Mouse (Mus musculus) megakaryocyte-erythroid progenitor cell, adult 5-6 weeks (primary cell): ENCODE measurements around the gene Wdr44. TPM values are rescaled to one million over a fixed set of nuclear protein-coding genes. Genes with fewer than 3 reads are reported as not detected.
"Not testable (repeated sequence)": the region's sequence is repeated elsewhere in the genome, so short reads cannot be mapped to it uniquely, and the experiment has no call there.

Experiments used
- ATAC-seq: replicated peaks from 2 replicates; pipeline ENCODE4 v1.8.0; 2016; ENCODE audit warnings: mild to moderate bottlenecking, inconsistent platforms; ENCODE audit not compliant: severe bottlenecking, poor library complexity, low FRiP score, low TSS enrichment
- total RNA-seq, 2 experiments: library from RNA; stranded (forward) in 1 of 2; stranded (reverse) in 1 of 2; fragments of 200-1000, 215-1000 nt in 1 of 2; fragments of >200 nt in 1 of 2; fragmentation: Nextera tagmentation in 1 of 2; gene quantifications; 2 replicates each; pipeline ENCODE4 v1.2.3; 2014 to 2017

Wdr44 gene
- total RNA-seq (2014; fragmentation: Nextera tagmentation) (14.2 and 19.0 TPM in 2 replicates), total RNA-seq (2017) (12.1 and 14.8 TPM in 2 replicates)

DNA sequence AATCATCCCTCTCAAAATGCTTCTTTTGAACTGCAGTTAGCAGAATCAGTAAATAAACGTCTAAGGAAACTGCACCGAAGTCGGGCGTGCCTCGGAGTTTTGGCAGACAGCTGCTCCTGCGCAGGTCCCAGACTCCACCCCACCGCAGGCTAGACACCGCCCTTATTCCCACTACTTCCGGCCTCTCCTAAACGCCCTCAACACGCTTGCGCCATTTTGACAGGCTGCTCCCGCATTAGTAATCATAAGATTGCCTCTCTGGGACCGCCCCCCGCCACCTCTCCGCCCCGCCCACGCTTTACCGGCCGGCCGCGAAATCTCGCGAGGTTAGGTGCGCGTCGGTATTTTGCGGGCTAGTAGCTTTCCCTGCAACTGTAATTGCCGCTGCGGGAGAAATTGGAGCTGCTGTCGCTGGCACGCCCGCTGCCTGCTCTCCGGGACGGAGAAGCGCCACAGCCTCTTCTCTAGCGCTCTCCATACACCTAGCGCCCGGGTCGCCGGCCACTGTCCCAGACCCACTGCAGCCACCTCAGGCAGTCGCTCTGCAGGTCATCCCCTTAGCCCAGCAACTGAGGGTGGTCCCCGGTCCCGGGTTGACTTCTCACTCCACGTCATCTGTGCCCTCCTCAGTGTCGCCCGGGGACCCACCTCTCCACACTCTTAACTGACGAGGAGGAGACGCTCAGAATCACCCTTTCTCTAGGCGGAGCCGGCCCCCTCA, at the start of gene Wdr44:
Wdr44 (plus strand) TSS at position 330 of the 721 bp plus-strand sequence.
- peak; percentile 98 for ATAC-seq

DNA sequence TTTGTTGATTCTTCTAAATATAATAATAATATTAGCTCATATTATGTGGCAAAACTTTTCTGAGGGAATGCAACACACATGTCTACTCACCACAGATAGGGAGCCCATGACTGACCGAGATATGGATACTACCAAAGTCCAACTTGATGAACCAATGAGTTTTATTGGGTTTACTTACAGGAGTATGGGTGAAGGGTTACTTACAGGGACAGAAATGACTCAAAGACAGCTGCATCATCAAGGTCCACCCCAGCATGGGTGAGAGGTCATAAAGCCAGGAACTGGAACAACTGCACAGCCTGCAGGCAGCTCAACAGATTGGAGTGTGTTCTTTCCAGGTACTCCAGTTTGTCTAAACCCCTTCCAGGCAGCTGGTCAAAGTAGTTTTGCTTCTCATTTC, 44.5 kb upstream of the Wdr44 start:
- ATAC-seq, result no peak

DNA sequence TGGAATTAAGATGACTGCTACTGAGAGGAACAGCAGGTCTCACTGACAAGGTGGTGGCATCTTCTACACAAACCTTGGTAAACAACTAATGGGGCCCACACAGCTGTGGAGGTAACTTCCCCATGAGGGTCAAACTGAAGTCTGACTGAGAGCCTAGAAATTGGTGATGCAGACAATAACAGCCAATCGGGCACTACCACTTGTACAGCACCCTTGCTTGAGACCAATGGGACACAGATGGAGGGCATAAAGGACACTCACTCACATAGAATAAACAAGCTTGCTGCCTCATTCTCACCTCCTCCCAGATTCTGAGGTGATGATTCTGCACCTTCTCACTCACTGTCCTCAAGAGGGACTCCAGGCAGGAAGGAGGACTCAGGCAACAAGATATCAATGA, 30.6 kb upstream of the Wdr44 start:
- no peak for ATAC-seq

DNA sequence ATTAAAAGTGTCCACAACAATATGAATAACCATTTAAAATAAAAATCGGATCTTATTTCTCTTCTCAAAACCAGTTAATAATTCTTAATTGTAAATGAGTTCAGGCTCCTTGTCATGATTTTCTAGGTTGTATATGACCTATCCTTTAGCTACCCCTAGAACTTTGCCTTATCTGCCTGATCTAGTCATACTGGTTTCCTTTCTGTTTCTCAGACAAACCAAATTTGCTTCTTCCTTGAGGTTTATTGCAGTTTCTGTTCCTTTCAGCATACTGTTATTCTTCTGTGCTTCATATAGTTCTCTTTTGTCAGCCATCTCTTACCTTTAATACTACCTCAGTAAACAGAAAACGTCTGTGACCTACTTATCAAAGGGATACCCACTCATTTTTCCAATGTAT, 19.7 kb upstream of the Wdr44 start:
- no peak for ATAC-seq

DNA sequence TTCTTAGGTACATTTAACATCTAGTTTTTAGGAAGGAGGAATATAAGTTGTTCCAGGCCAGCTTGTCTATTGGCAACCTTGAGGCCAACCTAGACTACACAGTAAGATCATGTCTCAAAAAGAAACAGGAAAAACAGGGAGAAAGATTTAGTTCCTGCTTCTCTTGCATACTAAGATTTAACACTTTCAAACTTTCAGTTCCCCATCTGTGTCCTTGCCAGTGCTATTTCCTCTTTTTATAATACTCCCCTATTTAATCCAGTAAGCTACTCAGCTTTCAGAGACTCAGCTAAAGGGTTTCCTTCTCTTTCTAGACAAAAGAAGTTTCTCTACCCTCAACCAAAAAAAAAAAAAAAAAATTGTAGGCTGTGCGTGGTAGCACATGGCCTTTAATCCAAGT, 17.4 kb upstream of the Wdr44 start:
- no peak for ATAC-seq

DNA sequence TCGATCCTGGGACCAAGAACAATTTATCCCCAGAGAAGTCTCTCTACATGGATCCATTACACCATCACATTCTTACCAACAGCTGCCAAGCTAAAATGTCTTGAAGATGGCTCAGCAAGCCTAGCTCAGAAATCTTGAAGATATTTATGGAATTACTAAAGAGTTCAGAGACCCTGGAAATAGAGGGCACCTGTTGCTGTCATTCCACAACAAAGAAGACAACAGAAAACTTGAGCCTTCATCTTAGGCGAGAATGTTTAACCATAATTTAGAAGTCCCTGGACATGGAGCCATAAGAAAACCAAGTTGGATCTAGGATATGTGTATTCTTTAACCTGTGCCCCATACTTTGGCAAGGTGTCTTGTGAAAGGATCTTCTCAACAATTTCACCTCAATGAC, 16.3 kb upstream of the Wdr44 start:
- ATAC-seq, result no peak

DNA sequence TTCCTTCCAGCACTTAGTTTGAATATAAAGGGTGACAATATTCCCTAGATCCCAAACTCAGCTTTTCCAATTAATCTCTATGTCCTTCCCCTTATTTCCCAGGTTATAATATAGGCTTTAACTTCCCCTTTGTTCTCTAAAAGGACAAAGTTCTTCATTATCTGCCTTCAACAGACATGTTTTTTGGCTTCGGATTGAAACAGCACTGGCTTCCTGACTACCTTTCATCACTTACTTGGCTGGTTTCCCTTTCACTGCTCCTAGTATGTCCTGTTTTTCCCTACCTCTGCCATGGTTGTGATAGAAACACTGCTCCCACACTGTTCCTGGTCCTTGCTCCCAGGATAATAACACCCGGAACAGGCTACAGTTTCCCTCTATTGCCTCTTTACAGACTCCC, 15.3 kb upstream of the Wdr44 start:
- ATAC-seq, result no peak

DNA sequence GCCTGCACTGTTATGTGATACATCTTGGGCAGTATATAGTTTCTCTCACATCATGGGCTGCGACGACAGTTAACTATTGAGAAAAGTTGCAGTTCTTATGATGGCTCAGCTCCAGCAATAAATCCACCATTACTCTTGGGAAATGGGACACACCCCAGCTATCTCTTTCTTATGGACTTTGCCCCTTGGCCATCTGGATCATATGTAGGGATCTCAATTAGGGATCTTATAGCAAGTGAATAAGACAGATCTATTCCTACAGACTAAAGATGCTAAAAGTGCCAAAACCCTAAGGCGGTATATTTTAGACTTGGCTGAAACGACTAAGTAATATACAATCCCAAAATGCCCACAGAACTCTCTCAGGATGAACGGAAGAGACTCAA, 522 bp upstream of the Wdr44 start:
- ATAC-seq, result no peak

DNA sequence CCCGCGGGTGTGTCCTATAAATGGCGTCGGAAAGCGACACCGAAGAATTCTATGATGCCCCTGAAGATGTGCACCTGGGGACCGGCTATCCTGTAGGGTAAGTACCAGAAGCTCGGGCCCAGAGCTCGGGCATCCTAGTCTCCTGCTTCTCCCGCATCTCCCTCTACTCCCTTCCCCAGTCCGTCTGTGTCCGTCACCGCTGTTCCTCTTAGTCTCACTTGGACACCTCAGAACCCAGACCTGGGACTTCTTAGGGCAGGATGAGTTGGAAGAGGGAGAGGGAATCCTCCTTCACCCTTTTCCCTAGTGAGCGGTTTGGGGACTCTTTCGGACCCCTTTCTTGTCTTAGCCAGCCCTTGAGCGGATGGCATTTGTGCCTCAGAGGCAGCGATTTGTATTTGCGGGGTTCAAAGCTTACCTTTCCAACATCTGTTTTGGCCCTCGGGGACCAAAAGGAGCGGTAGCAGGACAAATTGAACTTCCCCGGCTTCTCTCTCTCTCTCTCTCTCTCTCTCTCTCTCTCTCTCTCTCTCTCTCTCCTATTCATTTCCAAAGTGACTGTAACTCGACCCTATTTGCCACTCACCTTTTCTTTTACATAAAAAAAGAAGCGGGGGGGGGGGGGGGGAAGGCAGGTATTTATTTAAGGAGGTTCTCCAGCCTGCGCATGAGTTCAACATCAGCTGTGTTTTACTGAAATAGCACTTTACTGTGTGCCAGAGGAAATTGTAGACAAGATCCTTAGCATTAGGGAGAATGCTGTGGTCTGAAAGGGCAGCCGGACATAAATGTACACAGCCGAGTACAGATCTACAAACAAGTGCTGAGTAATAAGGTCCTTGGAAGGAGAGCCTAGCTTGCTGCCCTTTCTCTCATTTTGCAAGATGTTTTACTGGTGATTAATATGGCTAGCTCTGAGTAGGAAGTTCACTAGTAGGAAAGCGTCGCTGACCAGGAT, 871 bp downstream of the Wdr44 start:
- ATAC-seq, result no peak

DNA sequence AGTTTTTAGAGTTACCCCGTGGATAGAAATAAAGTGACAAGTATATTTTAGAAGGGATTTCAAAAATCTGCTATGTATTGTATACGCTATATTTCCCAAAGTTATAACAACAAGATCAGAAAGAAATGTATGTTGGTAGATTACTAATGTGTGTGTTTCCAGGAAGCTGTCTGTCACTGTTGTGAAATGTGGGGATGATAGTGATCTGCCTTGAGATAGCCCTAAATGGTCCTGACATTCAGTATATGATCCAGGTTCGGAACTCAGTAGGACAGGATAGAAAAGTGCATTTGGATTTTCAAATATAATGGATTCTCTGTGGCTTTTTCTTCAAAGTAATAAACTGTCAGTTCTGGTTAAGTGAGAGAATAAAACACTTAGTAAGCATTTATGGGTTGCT, 1.7 kb downstream of the Wdr44 start:
- ATAC-seq, result no peak

DNA sequence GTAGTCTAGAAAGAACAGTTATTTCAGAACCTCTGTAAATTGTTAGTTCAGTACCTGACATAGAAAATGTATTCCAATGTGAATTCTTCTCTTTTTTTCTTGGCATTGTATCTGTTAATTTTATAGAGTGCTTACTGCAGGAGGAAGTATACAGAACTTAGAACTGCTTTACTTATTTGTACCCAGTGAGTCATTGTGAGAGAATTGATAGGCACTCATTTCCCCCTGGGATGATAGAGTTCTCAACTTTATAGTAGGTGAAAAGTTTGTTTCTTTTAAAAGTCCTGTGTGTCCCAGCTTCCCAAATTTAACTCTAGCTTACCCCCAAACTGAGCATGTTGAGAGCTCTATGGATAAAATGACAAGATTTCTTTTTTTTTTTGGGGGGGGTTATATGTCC, 2.3 kb downstream of the Wdr44 start:
- ATAC-seq, result no peak

DNA sequence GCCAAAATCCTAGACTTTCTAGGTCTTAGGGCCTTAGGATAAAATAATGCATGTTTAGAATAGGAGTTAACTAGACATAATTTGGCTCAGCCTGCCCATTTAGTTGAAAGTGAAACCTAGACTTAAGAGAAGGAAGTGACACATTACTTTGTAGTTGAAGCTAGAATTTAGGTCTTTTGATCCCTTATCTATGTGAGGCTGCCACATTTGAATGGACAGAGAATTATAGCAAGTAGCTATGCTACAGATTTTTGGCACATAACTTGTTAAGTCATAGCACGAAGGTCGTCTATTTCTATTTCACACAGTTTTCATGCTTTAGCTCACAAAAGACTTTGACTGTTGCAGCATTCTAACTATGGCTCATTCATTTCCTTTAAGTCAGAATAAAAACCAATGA, 4.5 kb downstream of the Wdr44 start:
- no peak for ATAC-seq

DNA sequence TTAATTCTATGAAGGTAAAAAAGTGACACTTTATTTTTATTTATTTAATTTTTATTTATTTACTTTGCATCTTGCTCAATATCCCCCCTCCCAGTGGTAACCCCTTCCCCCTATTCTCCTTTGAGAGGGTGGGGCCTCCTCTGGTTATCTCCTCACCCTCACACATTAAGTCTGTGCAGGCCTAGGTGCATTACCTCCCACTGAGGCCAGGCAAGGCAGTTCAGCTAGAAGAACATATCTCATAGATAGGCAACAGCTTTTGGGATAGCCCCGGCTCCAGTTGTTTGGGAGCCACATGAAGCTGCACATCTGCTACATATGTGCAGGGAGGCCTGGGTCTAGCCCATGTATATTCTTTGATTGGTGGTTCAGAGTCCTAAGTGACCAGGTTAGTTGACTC, 6.2 kb downstream of the Wdr44 start:
- no peak for ATAC-seq

DNA sequence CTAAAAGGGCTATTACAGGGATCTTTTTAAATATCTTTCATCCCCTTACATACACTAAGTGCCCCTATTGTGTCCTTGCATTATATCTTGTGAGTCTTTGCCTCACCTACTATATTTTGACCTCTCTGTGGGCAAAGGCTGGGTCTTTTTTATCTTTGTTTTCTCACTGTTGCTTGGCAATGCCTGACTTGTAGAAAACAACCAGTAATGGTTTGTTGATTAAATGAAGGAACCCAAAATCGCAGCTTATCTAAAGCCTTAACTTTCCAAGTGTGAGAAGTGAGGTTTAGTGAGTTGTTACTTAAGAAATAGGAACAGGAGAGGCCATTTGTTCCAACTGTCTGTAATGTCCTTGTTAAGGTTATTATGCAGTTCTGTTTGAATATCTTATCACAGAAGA, 24.4 kb downstream of the Wdr44 start:
- ATAC-seq, result peak; percentile 52

DNA sequence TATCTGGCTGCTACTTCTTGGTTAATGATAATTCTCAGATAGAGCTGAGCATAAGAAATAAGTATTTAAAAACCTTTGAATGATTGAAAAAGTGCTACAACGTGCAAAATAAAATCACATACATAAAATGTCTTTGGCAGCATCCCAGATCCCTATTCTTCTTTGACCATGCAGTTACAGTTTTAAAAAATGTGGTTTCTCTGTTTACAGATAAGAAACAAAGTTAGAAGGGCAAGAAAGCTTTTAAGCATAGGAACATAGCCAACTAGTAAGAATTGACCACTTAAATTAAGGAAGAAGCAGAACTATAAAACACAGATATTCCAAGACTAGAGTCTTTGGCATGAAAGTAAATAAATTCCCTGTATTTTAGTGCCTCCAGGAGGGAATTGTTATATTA, 34.6 kb downstream of the Wdr44 start:
- no peak for ATAC-seq

DNA sequence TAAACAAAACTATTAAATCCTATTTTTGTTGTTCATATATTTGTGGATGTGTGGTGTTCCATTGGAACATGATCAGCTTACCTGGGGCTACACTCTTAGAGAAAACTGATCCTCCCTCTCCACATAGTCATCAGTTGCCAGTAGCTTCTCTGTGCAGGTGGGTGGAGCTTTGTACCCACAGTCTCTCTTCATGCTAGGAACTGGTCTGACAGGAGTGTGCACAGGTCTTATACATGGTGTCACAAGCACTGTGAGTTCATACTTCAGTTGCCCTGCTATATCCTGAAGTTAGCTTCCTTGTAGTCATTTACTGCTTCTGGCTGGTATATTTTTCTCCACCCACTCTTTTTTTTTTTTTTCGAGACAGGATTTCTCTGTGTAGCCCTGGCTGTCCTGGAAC, 61.8 kb downstream of the Wdr44 start:
- no peak for ATAC-seq

DNA sequence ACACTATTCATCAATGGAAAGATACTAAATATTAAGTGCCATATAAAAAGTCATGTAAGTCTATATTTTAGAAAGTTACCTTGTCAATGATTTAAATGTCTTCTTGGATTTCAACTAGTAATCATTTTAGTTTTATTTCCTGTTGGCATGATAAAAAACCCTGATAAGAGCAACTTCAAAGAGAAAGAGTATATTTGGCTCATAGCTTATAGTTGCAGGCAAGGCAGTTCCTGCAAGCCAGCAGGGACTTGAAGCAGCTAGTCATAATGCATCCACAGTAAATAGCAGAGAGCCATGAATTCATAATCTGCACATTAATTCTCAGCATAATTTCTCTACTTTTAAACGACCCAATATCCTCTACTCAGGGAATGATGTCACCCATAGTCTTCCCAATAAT, 75.0 kb downstream of the Wdr44 start:
- no peak for ATAC-seq

DNA sequence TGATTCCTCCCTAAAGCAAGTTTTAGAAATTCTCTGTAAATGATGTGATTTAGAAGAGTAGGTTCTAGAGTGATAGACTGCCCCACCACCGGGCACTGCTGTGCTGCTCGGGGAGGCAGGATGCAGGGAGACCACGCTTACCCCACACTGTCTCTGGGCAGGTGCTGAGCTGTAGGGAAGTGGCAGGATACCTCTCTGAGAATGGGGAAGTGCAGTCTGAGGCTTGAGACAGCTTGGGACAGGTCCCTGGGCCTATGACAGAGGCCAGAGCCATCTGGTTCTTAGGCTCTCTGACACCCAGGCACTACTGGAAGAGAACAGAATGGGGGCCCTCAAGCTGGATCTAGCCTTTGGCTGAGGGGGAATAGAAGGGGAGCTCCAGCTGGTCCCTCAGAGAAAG, 114.3 kb downstream of the Wdr44 start:
- ATAC-seq, result no peak

DNA sequence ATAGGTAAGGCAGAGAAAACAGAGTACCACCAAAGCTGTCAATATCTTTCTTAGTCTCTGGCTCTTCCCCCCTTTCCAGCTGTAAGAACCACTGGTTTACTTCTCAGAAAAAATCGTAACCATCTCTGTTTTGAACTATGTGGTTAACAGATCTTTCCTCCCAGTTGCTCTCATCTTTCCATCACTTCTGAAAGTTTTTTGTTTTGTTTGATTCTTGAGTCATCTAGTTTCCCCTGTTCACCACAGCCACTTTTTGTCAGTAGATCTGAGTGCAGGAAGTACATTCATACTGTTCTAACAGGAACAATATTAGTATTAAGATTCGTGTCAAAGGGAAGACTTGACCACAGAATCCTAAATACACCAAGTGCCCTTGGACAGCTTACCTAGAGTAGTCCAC, 117.5 kb downstream of the Wdr44 start:
- ATAC-seq, result no peak

DNA sequence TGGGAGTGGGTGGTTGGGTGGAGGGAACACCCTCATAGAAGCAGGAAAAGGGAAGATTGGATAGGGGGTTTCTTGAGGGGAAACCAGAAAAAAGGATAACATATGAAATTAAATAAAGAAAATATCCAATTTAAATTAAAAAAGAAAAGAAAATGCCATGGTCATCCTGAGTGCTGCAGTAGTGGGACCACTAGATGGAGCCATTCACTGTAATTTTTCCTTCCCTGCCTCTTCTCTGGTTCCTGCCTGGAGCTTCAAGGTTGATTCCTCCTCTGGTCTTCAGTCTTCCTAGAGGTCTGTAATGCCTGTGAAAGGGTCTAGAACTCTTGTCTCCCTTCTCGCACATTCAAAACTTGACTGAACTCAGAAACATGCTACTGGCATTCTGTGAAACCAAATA, 120.4 kb downstream of the Wdr44 start:
- not testable (repeated sequence) for ATAC-seq

DNA sequence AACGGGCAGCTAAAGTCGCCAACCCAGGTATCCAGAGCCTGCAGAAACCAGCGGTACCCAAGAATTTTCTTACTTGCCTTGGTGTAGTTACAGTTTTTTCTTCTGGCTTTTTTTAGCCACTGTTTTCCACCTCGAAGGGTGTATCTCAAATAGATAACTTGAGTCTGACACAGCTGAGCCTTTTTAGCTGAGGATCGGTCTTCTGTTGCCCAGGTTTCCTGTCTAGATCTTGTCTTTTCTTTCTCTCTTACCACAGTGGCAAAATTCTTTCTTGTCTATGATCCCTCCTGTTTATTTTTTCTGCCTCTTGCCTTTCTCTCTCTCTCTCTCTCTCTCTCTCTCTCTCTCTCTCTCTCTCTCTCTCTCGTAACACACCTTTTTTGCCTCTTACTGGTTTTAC, 130.0 kb downstream of the Wdr44 start:
- not testable (repeated sequence) for ATAC-seq
